Mouse (Mus musculus) limb, embryonic 12.5 days (tissue): ENCODE results near the gene Csad. TPM values are rescaled to one million over a fixed set of nuclear protein-coding genes. Genes with fewer than 3 reads are reported as not detected.
A peak's percentile ranks its signal among the peaks of the same experiment; 100 is the strongest.

Experiments
- ATAC-seq: fragments of 200-750 bp; cut with Nextera tagmentation; 2 replicates; pipeline ENCODE4 v1.8.0; 2017; ENCODE audit warnings: low read depth, moderate TSS enrichment; ENCODE audit not compliant: insufficient number of reproducible peaks, insufficient read depth, low FRiP score, low TSS enrichment
- H3K27ac ChIP-seq: fragments of 300-500 bp; sonication (generic); 2 replicates; pipeline ENCODE4 v1.5.1; 2016; ENCODE audit warnings: mild to moderate bottlenecking, moderate library complexity
- H3K27me3 ChIP-seq: fragments of 300-500 bp; sonication (generic); 2 replicates; pipeline ENCODE4 v1.6.1; 2016; ENCODE audit warnings: mild to moderate bottlenecking, moderate library complexity
- H3K36me3 ChIP-seq: fragments of 300-500 bp; sonication (generic); 2 replicates; pipeline ENCODE4 v1.6.1; 2016; ENCODE audit warnings: mild to moderate bottlenecking, moderate library complexity
- H3K4me1 ChIP-seq: fragments of 300-500 bp; sonication (generic); replicated peaks from 2 replicates; pipeline ENCODE4 v1.6.1; 2016
- H3K4me2 ChIP-seq: fragments of 300-500 bp; sonication (generic); 2 replicates; pipeline ENCODE4 v1.6.1; 2016; ENCODE audit warnings: mild to moderate bottlenecking, moderate library complexity
- H3K4me3 ChIP-seq: fragments of 300-500 bp; sonication (generic); replicated peaks from 2 replicates; pipeline ENCODE4 v1.5.1; 2016; ENCODE audit warnings: mild to moderate bottlenecking
- H3K9ac ChIP-seq: fragments of 300-500 bp; sonication (generic); replicated peaks from 2 replicates; pipeline ENCODE4 v1.6.1; 2016; ENCODE audit warnings: mild to moderate bottlenecking, moderate library complexity
- H3K9me3 ChIP-seq: fragments of 300-500 bp; sonication (generic); 2 replicates; pipeline ENCODE4 v1.6.1; 2016; ENCODE audit warnings: mild to moderate bottlenecking, moderate library complexity
- WGBS: fragments of 180-500 bp; shearing (Covaris S2); methylation state at CpG from one replicate; pipeline ENCODE4 v1.1.7; 2016; 5-methylcytosine and 5-hydroxymethylcytosine counted together
- polyA plus RNA-seq: library from polyadenylated mRNA; unstranded; fragments of >200 nt; fragmentation: Nextera tagmentation; extraction: Ambion mirVana; gene quantifications from 2 replicates; pipeline ENCODE4 v1.2.1, GENCODE M21; 2016

Gene Csad
- polyA plus RNA-seq, 1 experiment from 2014 or later: 72.9 TPM

DNA sequence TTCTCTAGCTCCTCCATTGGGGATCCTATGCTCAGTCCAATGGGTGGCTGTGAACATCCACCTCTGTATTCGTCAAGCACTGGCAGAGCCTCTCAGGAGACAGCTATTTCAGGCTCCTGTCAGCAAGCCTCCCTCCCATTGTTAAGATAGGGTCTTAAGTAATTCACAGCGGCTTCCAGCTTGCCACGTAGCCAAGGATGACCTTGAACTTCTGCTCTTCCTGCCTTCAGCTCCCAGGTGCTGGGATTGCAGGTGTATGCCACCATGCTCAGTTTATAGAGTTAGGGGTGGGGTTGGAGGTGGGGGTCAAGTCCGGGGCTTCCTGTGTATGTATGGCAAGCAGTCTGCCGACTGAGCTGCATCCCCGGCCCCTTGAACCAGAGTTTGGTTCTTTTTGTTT lies 7.4 kb upstream of the Csad start:
- peaks cover 6% of the 10 kb centered on the region; the same call in 1 of the 2 replicates for H3K4me1 ChIP-seq
- no peak for ATAC-seq
- no peak overlapping the region for H3K9ac ChIP-seq
- WGBS: 90% methylated on average over 6 of the region's 6 CpGs
- H3K4me2 ChIP-seq: no peak overlapping the region
- H3K36me3 ChIP-seq: peaks cover 97% of the 10 kb centered on the region
- H3K4me3 ChIP-seq: no peak overlapping the region
- H3K9me3 ChIP-seq: no peaks in the 10 kb centered on the region
- H3K27ac ChIP-seq: no peak overlapping the region
- H3K27me3 ChIP-seq: no peaks in the 10 kb centered on the region

- WGBS: 90% methylated on average over 4 of the region's 4 CpGs
- H3K4me1 ChIP-seq: peaks cover 12% of the 10 kb centered on the region
- no peak overlapping the region for H3K4me2 ChIP-seq
- no peaks in the 10 kb centered on the region for H3K27me3 ChIP-seq
- peaks cover 95% of the 10 kb centered on the region for H3K36me3 ChIP-seq
- no peak for ATAC-seq
- no peak overlapping the region for H3K4me3 ChIP-seq
- no peaks in the 10 kb centered on the region for H3K9me3 ChIP-seq
- no peak overlapping the region for H3K9ac ChIP-seq
- no peak overlapping the region for H3K27ac ChIP-seq
These were observed 6.3 kb upstream of the Csad start for GRCm38 (mm10) chr15:102210816-102211215.

GRCm38 (mm10) chr15:102209114-102209513 lies 4.6 kb upstream of the Csad start:
- Histone ChIP-seq H3K27me3 (no peaks in the 10 kb centered on the region), H3K4me1 (peaks cover 26% of the 10 kb centered on the region), H3K27ac (no peak overlapping the region), H3K36me3 (peaks cover 93% of the 10 kb centered on the region), H3K4me3 (no peak overlapping the region), H3K9me3 (no peaks in the 10 kb centered on the region), H3K9ac (no peak overlapping the region), H3K4me2 (no peak overlapping the region)
- no peak for ATAC-seq
- WGBS: 88% methylated on average over 8 of the region's 8 CpGs

- no peak overlapping the region for H3K27ac ChIP-seq
- peaks cover 26% of the 10 kb centered on the region for H3K4me1 ChIP-seq
- H3K9me3 ChIP-seq: no peaks in the 10 kb centered on the region
- H3K4me3 ChIP-seq: no peak overlapping the region
- WGBS: 87% methylated on average over 9 of the region's 9 CpGs
- no peak overlapping the region for H3K4me2 ChIP-seq
- H3K9ac ChIP-seq: no peak overlapping the region
- peaks cover 83% of the 10 kb centered on the region for H3K36me3 ChIP-seq
- no peak for ATAC-seq
- no peaks in the 10 kb centered on the region for H3K27me3 ChIP-seq
These were observed 3.6 kb upstream of the Csad start for GRCm38 (mm10) chr15:102208092-102208561.

DNA sequence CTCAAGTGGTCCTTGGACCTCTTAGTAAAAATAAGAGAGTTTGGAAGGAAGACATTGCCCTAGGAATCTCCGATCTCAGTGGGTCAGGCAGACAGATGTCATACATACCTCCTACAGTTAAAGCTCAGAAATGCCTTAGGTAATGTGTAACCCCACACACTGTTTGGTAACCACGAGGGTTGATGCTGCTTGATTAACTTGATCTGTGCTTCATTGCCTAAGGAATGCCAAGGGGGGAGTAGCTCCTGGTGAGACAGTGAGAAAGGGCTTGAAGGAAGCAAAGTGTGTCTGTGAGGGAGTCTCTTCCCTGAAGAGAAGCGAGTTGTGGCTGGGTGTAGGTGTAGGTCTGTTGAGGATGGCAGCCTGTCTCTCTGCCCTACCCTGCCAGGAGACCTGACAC lies 2.8 kb upstream of the Csad start:
- no peak overlapping the region for H3K4me3 ChIP-seq

GRCm38 (mm10) chr15:102205779-102206178 lies 1.3 kb upstream of the Csad start:
- Histone ChIP-seq H3K27ac (peak overlapping the region; percentile 59; the same call in 1 of the 2 replicates), H3K27me3 (no peaks in the 10 kb centered on the region), H3K36me3 (peaks cover 61% of the 10 kb centered on the region), H3K9ac (peak overlapping the region; percentile 94), H3K4me3 (peak overlapping the region; percentile 85), H3K9me3 (no peaks in the 10 kb centered on the region), H3K4me2 (peak overlapping the region; percentile 66), H3K4me1 (peaks cover 33% of the 10 kb centered on the region)
- no peak for ATAC-seq
- WGBS: 77% methylated on average over 8 of the region's 8 CpGs

More for the DNA sequence above, 2.8 kb upstream of the Csad start:
- H3K4me1 ChIP-seq: peaks cover 29% of the 10 kb centered on the region
- peaks cover 75% of the 10 kb centered on the region for H3K36me3 ChIP-seq
- no peaks in the 10 kb centered on the region for H3K9me3 ChIP-seq
- no peak for ATAC-seq
- H3K4me2 ChIP-seq: no peak overlapping the region; the same call in 1 of the 2 replicates
- no peaks in the 10 kb centered on the region for H3K27me3 ChIP-seq
- H3K9ac ChIP-seq: no peak overlapping the region
- H3K27ac ChIP-seq: no peak overlapping the region
- WGBS: 88% methylated on average over 3 of the region's 3 CpGs

GRCm38 (mm10) chr15:102203835-102204381 lies 616 bp downstream of the Csad start:
- WGBS: under 1% methylated on average over 43 of the region's 72 CpGs
- H3K4me1 ChIP-seq: peaks cover 33% of the 10 kb centered on the region
- peak overlapping the region; percentile 99 for H3K27ac ChIP-seq
- H3K36me3 ChIP-seq: peaks cover 57% of the 10 kb centered on the region
- no peaks in the 10 kb centered on the region for H3K27me3 ChIP-seq
- H3K9me3 ChIP-seq: no peaks in the 10 kb centered on the region
- H3K4me3 ChIP-seq: peak overlapping the region; percentile 85
- H3K4me2 ChIP-seq: peak overlapping the region; percentile 66
- ATAC-seq: no peak
- peak overlapping the region; percentile 94 for H3K9ac ChIP-seq

DNA sequence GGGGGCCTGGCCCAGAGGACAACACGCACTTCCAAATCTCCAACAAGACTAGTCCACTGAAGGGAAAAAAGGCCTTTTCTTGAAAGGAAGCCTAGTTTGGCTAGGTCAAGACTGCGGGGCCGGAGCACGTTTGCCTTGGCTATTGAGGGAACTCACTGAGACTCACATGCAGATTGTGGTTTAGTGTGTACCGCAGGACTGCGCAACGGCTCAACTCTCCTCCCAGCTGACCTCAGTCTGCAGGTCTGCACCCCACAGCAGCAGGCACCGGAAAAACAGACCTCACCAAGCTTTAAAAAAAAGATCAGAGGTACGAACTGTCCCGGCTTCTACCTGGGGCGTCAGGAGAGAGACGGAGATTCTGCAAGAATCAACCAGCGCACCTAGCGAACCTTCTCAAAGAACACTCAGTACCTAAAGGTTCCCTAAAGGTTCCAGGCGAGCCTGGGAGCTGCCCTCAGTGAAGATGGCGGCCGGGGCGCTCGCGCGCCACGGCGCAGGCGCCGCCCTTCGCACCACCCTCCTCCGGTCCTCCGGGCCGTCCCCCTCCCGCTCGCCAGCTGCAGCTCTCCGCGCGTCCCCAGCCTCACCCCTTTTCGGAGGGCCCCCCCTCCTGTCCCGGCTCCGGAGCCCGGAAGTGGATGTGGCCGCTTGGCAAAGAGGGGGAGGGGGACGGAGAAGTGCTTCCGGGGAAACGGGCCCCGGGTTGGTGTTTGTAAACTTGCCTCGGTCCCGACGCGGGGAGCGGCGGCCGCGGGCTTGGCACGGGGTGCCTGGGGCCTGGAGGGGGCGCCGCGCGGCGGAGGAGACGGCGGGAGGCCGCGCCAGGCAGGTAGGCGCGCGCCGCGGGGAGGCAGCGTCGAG lies 1.3 kb downstream of the Csad start, which contains the start of gene Zfp740:
Gene Zfp740 (plus strand): TSS at position 279 of the 864 bp plus-strand sequence.
- Histone ChIP-seq H3K4me1 (peaks cover 33% of the 10 kb centered on the region), H3K9me3 (no peaks in the 10 kb centered on the region), H3K27ac (peak within 1 kb of the TSS; percentile 99), H3K27me3 (no peaks in the 10 kb centered on the region), H3K4me3 (peak within 1 kb of the TSS; percentile 85), H3K9ac (peak within 1 kb of the TSS; percentile 94), H3K4me2 (peak within 1 kb of the TSS; percentile 66), H3K36me3 (peaks cover 53% of the 10 kb centered on the region)
- ATAC-seq: peak; percentile 95
- under 1% methylated on average over 63 of the region's 68 CpGs for whole genome bisulfite sequencing

DNA sequence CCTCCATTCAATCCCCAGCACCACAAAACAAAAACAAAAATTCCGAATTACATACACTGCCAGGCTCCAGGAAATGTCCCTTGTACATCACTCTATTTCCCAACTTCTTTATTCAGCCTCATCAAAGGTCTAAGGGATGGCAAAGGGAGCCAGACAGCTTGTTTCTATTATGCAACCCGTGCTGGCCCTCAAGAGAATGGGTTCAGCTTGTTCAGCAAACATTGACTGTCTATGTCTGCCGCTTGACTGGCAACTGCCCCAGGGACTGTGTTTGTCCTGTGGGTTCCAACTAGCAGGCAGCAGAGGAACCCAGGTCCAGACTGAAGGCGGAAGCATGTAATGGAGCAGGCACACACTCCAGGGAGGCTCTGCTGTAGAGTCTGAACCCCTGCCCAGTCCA lies 5.7 kb downstream of the Csad start:
- no peak overlapping the region for H3K4me2 ChIP-seq
- H3K27me3 ChIP-seq: no peaks in the 10 kb centered on the region
- H3K9ac ChIP-seq: no peak overlapping the region
- H3K4me1 ChIP-seq: peaks cover 6% of the 10 kb centered on the region
- 85% methylated on average over 4 of the region's 4 CpGs for WGBS
- H3K27ac ChIP-seq: no peak overlapping the region
- no peaks in the 10 kb centered on the region for H3K9me3 ChIP-seq
- ATAC-seq: no peak
- H3K4me3 ChIP-seq: no peak overlapping the region
- peaks cover 18% of the 10 kb centered on the region; the same call in 1 of the 2 replicates for H3K36me3 ChIP-seq

- 83% methylated on average over 4 of the region's 4 CpGs for WGBS
- H3K9me3 ChIP-seq: no peaks in the 10 kb centered on the region
- H3K4me2 ChIP-seq: no peak overlapping the region
- H3K4me1 ChIP-seq: 0 out of 2 replicates have a peak, but pooled peaks cover 6% of the 10 kb centered on the region
- no peak overlapping the region for H3K9ac ChIP-seq
- ATAC-seq: no peak
- H3K36me3 ChIP-seq: peaks cover 18% of the 10 kb centered on the region; the same call in 1 of the 2 replicates
- H3K27ac ChIP-seq: no peak overlapping the region
- no peak overlapping the region for H3K4me3 ChIP-seq
- H3K27me3 ChIP-seq: no peaks in the 10 kb centered on the region
These were observed 9.2 kb downstream of the Csad start for GRCm38 (mm10) chr15:102195373-102195772.

DNA sequence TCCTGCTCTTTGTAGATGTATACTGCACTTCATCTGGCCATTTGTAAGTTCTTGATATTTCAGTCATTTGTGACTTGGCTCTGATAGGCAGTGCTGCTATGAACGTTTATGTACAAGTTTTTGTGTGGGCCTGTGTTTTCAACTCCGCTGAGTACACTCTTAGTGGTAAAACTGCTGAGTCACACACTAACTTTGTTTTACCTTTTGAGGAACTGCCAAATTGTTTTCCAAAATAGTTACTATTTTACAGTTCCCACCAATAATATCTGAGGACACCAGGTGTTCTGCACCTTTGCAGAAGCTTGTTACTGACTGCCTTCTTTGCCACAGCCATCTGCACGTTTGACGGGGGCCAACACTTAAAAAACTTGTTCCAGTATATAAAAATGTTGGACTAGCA lies 10.1 kb downstream of the Csad start:
- Histone ChIP-seq H3K27me3 (no peaks in the 10 kb centered on the region), H3K4me1 (0 out of 2 replicates have a peak, but pooled peaks cover 6% of the 10 kb centered on the region), H3K4me3 (no peak overlapping the region), H3K27ac (no peak overlapping the region), H3K4me2 (no peak overlapping the region), H3K36me3 (peaks cover 13% of the 10 kb centered on the region; the same call in 1 of the 2 replicates), H3K9ac (no peak overlapping the region), H3K9me3 (no peaks in the 10 kb centered on the region)
- ATAC-seq: no peak
- 84% methylated on average over 4 of the region's 4 CpGs for WGBS
